Mouse (Mus musculus): Measurements from ENCODE around the gene Wdr46.
A peak's percentile ranks its signal among the peaks of the same experiment; 100 is the strongest.

The Wdr46 gene

DNA sequence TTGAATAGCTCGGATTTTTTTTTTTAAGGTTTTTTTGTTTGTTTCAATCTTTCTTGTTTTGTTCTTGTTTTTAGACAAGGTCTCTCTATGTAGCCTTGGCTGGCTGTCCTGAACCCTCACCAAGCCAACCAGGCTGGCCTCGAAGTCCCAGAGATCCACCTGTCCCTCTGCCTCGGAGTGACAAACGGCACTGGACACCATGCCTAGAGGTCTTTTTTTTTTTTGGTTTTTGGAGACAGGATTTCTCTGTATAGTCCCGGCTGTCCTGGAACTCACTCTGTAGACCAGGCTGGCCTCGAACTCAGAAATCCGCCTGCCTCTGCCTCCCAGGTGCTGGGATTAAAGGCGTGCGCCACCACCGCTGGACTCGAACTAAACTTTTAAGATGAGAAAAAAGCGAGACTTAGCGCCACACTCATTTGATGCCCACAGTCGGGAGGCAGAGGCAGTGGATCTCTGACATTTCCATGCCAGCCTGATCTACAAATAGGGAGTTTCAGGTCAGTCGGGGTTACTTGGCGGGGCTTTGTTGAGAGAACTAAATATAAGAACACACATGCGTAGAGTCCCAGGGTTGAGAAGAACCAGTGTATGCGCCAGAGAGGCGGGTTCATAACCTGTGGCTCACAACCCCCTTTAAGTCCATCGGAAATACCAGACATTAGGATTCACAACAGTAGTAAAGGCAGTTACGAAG lies 12.1 kb upstream of the Wdr46 start:
- DNase-seq (ENCODE audit: low read depth, low spot score), result no peak

DNA sequence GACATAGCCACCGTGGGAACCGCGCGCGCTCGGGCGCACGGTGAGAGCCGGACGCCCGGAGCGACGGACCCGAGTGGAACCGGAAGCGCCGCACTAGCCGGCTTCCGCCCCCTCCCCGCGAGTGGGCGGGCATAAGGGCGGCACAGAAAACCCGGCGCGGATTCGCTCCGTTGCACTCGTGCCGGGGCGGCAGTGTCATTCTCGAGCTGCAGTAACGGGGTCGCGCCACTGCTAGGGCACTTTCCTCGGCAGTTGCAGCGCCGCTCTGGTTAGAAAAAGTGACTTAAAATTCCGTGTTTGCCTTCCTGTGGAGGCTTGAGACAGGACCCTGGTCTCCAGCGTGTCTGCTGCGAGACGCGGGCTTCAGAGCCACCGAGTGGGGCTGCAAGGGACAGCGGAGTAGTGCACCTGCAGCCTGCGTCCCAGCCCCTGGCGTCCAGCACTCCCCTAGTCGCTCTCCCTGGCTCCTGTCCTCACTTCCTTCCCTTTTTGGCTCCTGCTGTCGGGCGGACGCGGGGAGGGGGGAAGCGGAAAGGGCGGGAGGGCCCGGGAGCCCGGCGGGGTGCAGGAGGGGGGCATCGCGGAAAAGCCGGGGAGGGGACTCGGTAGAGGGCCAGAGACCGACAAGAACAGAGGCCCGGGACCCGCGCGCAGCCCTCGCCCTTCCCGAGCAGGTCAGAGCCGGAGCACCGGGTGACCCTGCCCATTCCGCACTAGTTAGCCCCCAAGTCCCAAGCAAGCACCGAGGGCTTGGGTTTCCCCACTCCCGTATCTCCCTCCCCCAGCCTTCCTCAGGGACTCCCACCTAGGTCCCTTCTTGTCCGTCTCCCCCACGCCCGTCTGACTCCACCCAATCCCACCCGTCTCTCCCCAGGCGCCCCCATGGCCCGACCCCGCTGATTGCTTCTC lies 10.8 kb upstream of the Wdr46 start, which contains the start of gene Rgl2:
Gene Rgl2, plus strand, starts transcription at position 173 of the 909 bp plus-strand sequence.
- peak; percentile 95 for DNase-seq (ENCODE audit: low read depth, low spot score)

DNA sequence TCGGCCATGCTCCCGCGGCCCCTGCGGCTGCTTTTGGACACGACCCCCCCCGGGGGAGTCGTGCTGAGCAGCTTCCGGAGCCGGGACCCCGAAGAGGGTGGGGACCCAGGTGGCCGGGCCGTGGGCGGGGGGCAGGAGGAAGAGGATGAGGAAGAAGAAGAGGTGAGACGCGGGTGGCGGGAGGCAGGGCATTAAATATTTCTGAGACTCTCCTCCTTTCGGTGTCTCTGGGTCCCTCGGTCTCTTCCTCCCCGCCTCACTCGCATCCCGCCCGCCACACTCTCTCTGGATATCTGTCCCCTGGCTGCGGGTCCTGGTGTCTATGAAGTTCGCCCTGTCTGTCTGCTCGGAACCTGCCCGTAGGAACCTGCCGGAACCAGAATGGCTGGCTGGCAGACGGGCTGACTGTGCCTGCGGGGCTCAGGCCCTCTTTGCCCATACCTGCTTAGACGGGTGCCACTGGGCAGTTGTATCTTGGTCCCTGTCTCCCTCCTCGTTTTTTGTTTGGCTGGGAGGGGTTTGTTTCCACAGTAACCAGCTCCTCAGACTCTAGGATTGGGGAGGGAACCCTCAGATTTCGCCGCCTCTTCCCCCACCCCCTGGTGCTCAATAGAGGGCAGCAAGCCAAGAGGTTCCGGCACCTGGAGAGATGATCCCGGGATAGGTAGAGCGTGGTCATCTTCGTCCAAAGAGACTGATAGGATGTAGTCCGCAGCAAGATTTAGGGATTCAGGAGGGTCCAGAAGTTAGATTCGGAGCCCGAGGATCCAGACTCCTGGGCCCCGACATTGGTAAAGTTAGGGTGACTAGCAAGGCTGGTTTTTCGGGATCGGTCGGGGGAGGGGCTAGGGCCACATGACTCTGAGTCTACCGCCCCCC lies 9.9 kb upstream of the Wdr46 start:
- DNase-seq (ENCODE audit: low read depth, low spot score), result peak; percentile 76

DNA sequence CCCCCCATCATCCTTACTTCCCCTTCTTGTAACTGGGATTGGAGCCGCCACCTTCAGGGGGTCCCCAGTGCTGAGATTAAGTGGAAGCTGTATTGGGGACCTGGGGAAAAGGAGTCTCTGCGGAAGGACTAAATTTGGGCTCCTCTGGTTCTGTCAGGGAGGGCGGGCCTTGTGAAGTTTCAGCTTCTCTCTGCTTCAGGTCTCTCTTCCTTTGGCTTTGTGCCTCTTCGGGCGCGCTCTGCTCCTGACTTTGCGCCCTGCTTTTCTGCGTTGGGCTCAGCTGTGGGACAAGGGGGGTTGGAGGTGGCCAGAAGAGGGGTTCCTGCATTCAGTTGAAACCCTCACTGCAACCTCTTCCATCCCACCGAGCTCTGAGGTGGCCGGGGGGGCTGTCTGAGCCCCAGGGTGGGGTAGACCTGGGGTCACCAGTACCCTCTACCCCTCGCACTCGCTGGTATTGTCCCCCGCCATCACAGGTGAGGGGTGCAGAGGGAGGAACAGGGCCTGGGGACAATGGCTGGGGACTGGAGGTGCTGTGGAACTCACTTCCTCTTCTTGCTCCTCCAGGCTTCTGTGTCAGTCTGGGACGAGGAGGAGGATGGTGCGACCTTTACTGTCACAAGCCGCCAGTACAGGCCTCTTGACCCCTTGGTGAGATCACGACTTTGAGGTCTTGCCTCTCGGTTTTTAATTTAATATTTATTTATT lies 9.1 kb upstream of the Wdr46 start:
- DNase-seq (ENCODE audit: low read depth, low spot score), result peak; percentile 63

DNA sequence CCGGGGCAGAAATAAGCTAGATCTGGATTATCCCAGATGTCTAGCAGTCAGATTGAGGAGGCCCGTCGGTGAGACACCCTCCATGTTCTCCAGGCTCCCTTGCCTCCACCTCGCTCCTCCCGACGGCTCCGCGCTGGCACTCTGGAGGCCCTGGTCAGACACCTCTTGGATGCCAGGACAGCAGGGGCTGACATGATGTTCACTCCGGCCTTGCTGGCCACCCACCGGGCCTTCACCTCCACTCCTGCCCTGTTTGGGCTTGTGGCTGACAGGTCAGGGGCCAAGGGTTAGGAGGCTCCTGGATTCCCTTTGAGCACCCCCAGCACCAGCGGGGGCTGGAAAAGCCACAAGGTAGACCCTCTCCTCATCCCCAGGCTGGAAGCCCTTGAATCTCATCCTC lies 8.5 kb upstream of the Wdr46 start:
- no peak for DNase-seq (ENCODE audit: low read depth, low spot score)

DNA sequence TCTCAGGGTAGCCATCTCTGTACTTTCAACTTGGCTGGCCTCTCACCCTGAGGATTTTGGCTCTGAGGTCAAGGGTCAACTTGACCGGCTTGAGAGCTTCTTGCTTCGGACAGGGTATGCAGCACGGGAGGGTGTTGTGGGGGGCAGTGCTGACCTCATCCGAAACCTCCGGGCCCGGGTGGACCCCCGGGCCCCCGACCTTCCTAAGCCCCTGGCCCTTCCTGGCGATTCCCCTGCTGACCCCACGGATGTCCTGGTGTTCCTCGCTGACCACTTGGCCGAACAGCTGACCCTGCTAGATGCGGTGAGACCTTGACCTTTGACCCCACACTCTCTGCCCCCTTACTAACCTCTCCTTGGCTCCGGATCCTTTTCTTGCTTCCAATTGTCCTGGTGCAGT lies 8.0 kb upstream of the Wdr46 start:
- no peak for DNase-seq (ENCODE audit: low read depth, low spot score)

DNA sequence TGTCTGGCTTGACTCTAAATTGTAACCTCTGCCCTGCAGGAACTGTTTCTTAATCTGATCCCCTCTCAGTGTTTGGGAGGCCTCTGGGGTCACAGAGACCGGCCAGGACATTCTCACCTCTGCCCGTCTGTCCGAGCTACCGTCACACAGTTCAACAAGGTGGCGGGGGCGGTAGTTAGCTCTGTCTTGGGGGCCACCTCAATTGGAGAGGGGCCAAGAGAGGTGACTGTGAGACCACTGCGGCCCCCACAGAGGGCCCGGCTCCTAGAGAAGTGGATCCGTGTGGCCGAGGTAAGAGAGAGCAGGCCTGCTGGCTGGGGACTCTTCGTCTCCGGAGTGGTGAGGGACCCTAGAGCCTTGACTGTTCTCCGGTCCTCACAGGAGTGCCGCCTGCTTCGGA lies 7.5 kb upstream of the Wdr46 start:
- no peak for DNase-seq (ENCODE audit: low read depth, low spot score)

DNA sequence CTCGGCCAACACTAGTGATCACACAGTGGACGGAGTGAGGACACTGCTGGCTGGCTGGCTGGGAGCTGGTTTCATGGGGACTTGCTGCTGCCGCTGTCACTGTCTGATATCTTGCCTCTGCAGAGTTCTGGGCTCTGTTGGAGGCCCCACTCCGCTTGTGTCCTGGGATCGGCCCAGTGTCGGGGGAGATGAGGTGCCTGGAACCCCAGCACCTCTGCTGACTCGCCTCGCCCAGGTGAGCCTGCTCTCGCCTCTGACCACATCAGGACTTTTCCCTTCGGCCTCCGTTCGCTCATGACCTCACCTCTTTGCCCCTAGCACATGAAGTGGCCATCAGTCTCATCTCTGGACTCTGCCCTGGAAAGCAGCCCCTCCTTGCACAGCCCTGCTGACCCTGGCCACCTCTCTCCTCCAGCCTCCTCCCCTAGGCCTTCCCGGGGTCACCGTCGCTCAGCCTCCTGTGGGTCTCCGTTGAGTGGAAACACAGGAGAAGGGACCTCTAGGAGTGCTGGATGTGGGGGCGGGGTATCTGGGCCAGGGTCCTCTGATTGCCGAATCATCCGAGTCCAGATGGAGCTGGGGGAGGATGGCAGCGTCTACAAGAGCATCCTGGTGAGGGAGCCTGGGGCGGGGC lies 4.9 kb upstream of the Wdr46 start:
- DNase-seq (ENCODE audit: low read depth, low spot score), result no peak

DNA sequence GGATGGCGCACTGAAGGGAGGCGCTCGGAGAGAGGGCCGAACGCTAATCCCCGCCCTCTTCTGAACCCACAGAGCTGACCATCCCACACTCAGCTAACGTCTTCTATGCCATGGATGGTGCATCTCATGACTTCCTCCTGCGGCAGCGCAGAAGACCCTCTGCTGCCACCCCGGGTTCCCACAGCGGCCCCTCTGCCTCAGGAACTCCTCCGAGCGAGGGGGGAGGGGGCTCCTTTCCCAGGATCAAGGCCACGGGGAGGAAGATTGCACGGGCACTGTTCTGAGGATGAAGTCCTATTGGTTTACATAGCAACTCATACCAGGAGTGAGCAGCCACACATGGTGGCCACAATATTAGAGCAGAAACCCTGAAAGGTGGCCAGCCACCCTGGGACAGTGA lies 3.5 kb upstream of the Wdr46 start:
- no peak for DNase-seq (ENCODE audit: low read depth, low spot score)

DNA sequence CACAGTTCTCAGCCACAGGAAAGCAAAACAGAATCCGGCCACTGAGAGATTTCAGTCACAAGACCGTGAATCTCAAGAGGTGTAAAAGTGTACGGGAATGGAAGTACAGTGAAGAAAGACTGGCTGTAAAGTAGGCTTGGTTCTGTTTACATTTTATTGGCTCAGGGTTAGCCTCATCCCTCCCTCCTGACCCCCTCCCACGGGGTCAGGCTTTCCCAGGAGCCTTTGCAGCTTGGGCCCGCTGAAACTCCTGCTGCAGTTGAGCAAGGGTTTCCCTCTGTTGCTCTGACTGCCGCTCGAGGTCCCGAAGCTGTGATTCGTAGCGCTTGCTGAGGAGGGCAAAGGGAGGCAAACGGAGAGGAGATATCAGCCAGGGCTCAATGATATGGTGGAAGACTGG lies 1.7 kb upstream of the Wdr46 start:
- no peak for DNase-seq (ENCODE audit: low read depth, low spot score)

DNA sequence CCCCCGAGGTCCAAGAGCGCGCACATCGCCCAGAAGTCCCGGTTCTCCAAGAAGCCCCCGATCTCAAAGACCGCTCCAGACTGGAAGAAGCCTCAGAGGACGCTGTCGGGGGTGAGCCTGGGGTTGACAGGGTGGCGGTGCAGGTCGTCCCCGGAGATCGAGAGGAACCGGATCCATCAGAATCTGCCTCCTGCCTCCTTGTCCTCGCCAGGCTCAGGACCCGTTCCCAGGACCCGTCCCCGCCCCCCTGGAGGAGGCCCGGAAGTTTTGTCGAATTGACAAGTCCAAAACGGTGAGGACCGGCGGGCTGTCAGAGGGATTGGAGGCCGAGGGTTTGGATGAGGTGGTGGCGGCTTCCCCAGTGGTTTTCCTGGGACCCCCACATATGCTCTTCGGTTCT lies 521 bp downstream of the Wdr46 start:
- DNase-seq (ENCODE audit: low read depth, low spot score), result peak; percentile 31

DNA sequence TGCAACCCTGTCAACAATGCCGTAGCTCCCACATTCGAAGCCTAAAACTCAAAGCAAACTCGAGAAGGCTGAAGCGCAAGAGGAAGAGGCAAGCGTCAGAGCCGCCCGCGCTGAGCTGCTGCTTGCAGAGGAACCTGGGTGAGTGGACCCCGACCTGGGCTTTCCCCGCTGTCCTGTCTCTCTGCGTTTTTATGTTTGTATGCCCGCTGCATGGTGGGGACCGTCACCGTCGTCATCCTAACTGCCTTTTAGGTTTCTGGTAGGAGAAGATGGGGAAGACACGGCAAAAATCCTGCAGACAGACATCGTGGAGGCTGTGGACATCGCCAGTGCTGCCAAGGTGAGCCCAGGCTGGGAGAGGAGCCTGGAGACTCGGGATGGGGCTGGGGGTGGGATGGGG lies 921 bp downstream of the Wdr46 start:
- DNase-seq (ENCODE audit: low read depth, low spot score), result no peak

DNA sequence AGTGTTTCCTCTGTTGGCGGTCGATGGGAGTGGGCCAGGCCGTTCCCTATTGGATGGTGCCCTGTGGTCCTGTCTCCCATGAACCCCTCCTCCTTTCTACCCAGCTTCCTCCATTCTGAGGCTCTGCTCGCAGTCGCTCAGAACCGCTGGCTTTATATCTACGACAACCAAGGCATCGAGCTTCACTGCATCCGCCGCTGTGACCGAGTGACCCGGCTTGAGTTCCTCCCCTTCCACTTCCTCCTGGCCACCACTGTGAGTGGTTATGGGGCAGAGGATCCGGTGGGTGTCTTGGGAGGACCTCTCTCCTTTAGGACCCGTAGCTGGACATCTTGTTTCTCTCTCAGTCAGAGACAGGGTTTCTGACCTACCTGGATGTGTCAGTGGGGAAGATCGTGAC lies 3.0 kb downstream of the Wdr46 start:
- DNase-seq (ENCODE audit: low read depth, low spot score), result no peak

DNA sequence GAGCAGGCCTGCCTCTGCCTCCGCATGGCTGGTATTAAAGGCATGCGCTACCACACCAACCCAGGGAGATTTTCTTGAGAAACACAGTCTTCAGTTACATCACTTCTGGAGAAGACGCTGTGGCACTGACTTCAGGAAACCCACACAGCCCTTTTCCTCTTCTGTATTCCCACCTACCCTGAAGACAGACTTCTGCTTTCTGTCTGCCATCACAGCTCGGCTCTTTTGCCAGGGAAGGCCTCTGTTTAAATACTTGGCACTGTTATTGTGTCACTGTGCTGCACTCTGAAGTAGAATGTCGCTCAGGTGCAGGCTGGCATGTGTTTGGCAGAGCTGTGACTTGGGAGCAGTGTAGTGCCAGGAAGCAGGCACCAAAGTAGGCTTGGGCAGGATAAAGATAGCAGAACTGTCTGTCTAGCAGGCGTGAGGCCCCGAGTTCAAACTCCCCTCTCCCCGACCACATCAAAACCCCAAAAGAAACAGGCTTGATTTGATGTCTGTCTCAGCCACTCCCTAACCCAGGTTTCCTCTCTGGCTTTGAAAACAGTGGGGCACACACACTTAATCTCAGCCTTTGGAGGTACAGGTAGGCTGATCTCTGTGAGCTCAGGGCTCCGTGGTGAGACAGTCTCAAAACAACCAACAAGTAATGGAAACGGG lies 7.1 kb downstream of the Wdr46 start:
- DNase-seq (ENCODE audit: low read depth, low spot score), result peak; percentile 75

DNA sequence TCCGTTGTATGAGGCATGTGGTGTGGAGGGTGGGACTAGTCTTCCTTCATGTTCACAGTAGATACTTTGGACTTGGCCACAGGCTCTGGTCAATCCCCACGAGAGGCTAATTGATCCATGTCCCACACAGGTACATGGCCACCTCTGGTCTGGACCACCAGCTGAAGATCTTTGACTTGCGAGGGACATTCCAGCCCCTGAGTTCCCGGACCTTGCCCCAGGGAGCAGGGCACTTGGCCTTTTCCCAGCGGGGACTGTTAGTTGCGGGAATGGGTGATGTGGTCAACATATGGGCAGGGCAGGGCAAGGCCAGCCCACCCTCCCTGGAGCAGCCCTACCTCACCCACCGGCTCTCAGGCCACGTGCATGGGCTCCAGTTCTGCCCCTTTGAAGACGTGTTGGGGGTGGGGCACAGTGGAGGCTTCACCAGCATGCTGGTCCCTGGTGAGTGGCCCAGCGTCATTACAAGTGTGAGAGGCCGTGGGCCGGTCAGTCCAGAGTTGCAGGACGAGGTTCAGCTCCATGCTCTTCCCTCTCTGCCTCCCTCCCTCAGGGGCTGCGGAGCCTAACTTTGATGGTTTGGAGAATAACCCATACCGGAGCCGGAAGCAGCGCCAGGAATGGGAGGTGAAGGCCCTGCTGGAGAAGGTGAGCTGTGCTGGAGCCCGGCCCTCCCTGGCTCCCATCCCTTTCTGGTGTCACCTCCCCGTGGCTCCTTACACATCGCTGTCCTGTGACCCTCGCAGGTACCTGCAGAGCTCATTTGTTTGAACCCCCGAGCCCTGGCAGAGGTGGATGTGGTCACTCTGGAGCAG lies 7.8 kb downstream of the Wdr46 start:
- DNase-seq (ENCODE audit: low read depth, low spot score), result no peak

DNA sequence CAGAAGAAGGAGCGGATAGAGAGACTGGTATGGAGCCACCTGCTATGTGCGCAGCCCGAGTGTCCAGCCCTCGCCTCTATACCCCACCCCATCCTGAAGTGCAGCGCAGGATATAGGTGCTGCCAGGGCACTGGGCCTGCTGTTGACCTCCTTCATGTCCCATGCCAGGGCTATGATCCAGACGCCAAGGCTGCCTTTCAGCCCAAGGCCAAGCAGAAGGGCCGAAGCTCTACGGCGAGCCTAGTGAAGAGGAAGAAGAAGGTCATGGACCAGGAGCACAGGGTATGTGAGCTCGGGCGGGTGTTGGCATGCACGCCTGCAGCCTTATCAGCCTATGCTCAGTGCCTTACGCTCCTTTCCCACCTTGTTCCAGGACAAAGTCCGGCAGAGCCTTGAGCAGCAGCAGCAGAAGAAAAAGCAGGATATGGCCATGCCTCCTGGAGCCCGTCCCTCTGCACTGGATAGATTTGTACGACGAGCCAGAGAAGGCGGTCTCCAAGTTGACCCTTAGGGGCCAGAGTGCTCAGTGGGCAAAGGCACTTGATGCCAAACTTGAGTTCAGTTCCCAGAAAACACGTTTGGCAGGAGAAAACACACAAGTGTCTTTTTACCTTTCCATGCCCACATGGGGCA lies 8.6 kb downstream of the Wdr46 start:
- no peak for DNase-seq (ENCODE audit: low read depth, low spot score)

DNA sequence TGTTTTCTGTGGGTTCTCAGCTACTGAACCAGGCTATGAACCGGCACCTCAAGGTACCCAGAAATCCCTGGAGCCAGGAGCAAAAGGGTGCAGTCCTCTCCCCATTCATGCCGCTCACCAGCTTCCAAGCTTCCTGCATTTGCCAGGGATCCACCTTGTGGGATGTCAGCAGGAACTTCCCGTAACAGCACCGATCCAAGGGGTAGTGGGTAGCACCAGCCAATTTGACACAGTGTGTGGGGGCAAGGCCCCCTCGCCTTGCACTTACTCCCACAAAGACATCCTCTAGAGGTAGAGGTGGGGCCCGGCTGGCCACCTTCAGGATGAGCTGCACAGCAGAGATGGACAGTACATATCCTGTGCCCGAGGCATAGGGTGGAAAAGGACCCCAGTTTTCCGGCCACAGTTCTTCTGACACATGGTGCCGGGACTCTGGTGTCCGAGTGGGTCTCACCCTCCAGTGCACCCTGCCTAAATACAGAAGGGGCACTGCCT lies 9.7 kb downstream of the Wdr46 start:
- DNase-seq (ENCODE audit: low read depth, low spot score), result no peak

DNA sequence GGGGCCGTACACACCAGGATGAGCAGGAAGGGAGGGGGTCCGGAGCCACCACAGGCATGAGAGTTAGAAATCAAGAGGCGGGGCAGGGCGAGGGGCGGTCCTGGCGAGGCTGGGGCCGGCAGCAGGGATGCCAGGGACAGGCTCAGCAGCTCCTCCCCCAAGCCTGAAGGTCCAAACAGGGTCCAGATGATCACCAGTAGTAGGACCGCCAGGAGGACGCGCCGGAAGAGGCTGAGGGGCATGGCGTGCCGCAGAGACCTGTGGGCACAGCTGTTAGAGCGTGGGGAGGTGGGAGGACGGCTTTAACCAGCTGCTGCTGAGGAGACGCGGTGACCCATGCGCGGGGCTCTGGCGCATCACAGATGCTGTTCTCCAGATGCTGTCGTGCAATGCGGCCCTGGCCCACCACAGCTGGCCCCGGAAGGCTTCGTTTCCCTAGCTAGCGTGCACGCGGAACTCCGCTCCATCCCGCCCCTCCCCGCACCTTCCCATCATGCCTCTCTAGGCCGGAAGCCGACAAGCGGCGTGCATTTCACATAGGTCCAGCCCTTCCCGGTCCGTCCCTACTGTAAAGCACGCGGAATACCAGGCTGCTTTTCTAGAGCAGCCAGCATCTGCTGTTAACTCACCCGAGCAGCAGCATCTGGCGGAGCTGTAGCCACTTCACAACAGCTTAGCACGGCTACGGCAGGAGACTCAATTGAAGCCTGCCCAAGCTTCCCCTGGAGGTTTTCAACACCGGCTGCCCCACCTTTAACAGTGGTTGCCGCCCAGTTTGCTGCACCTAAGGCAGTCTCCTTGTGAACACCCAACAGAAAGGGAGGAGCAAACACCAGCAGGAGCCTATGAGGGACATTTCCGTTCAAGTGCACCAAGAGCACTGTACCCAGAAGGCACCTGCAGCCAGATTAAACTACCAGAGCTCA lies 10.8 kb downstream of the Wdr46 start, which contains the start of gene B3galt4:
Gene B3galt4, minus strand, starts transcription at position 468 of the 926 bp plus-strand sequence.
- DNase-seq (ENCODE audit: low read depth, low spot score), result peak; percentile 87

All from CD4-positive, CD25-positive, alpha-beta regulatory T cell, adult 2 months (primary cell).